Mouse (Mus musculus) layer of hippocampus, adult 2 months (tissue): ENCODE results near the gene Adap2. TPM values are rescaled to one million over a fixed set of nuclear protein-coding genes. Genes with fewer than 3 reads are reported as not detected.
A peak's percentile ranks its signal among the peaks of the same experiment; 100 is the strongest.

Source experiments
- DNase-seq, 2 experiments: peaks; one replicate each; pipeline ENCODE4 v3.0.0; 2022; ENCODE audit warnings: low spot score in 2 of 2
- H3K27ac ChIP-seq: fragments of 200-600 bp; 2 replicates; pipeline ENCODE4 v1.8.1; 2022
- H3K4me3 ChIP-seq: fragments of 200-600 bp; 2 replicates; pipeline ENCODE4 v1.8.1; 2022; ENCODE audit warnings: mild to moderate bottlenecking
- CTCF ChIP-seq: fragments of 200-600 bp; conservative IDR thresholded peaks from 2 replicates; pipeline ENCODE4 v1.8.1; 2022; ENCODE audit warnings: antibody characterized with exemption, mild to moderate bottlenecking, moderate library complexity
- total RNA-seq, 2 experiments: library from RNA; stranded (reverse); gene quantifications; 2 replicates each; pipeline ENCODE4 v1.2.3; 2021

Gene Adap2
- total RNA-seq, 2 experiments from 2014 or later: 6.1 to 8.2 TPM

GRCm38 (mm10) chr11:80149412-80150023 lies 4.4 kb upstream of the Adap2 start:
- TF ChIP-seq CTCF: no peak
- Histone ChIP-seq H3K27ac (no peak overlapping the region), H3K4me3 (no peak overlapping the region)
- DNase-seq: no peak

- no peak overlapping the region for H3K4me3 ChIP-seq
- no peak overlapping the region for H3K27ac ChIP-seq
- DNase-seq: no peak
- TF ChIP-seq CTCF: no peak
Measured at GRCm38 (mm10) chr11:80150566-80150965, 3.3 kb upstream of the Adap2 start.

DNA sequence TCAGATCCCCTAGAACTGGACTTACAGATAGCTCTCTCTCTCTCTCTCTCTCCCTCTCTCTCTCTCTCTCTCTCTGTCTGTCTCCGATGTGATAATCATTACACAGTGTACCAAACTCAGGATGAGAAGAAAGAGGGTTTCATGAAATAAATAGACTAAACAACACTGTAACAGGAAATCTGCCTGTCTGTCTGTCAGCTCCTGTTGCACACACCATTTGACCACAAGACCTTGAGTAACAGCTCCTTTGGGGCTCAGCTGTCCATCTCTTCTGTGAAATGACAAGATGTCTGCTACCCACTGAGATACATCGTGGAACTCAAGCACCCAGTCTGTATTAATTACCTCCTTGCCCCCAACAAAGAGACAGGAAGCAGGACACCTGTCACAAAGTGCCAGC lies 2.4 kb upstream of the Adap2 start:
- Histone ChIP-seq H3K4me3 (no peak overlapping the region), H3K27ac (no peak overlapping the region)
- TF ChIP-seq CTCF: no peak
- no peak for DNase-seq

DNA sequence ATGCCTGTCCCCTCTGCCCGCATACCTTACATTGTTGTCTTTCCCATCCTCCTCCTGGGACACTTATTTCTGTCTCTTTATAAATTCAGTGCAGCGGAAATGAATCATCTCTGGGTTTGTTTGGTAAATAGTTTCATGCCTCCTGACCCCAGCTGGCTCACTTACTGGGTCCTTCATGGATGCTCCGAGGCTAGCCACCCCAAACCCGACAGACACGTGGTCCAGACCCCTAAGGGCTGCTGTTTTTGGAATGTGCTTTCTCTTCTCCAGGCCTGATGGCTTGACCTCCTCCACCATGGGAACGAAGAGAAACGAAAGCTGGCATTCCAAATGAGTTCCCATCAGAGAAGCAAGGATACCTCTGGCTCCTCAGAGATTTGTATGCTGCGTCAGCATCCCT lies 1.5 kb upstream of the Adap2 start:
- TF ChIP-seq CTCF: no peak
- no peak overlapping the region for H3K27ac ChIP-seq
- no peak for DNase-seq
- H3K4me3 ChIP-seq: no peak overlapping the region

GRCm38 (mm10) chr11:80154501-80154900 lies 596 bp downstream of the Adap2 start:
- TF ChIP-seq CTCF: no peak
- H3K27ac ChIP-seq: peak overlapping the region; percentile 77
- peak overlapping the region; percentile 60 for H3K4me3 ChIP-seq
- no peak for DNase-seq

GRCm38 (mm10) chr11:80155541-80155940 lies 1.6 kb downstream of the Adap2 start:
- no peak for DNase-seq
- H3K27ac ChIP-seq: peak overlapping the region; percentile 41
- TF ChIP-seq CTCF: no peak
- H3K4me3 ChIP-seq: peak overlapping the region; percentile 24; the same call in 1 of the 2 replicates

DNA sequence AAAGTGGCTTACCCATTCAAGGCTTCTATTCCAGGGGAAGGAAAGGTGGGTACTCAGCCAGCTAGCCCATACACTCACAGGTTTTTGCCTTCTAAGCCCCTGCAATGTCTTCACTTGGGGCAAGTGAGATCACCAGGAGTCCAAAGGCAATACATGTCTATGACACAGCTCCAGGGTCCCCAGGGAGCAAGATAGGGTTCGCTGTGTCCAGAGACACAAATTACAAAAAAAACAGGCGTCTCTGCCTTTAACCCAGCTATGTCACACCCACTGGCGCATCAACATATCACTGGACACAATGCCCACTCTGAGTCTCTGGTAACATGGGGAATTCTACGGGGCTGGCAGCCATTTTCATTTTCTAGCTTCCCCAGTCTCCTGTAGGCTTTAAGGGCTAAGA lies 2.1 kb downstream of the Adap2 start:
- H3K4me3 ChIP-seq: peak overlapping the region; percentile 24
- DNase-seq: no peak
- peak overlapping the region; percentile 41 for H3K27ac ChIP-seq
- no peak for TF ChIP-seq CTCF

GRCm38 (mm10) chr11:80156841-80157240 lies 2.9 kb downstream of the Adap2 start:
- no peak overlapping the region for H3K4me3 ChIP-seq
- no peak overlapping the region for H3K27ac ChIP-seq
- DNase-seq: no peak
- TF ChIP-seq CTCF: no peak

GRCm38 (mm10) chr11:80159018-80159417 lies 5.1 kb downstream of the Adap2 start:
- Histone ChIP-seq H3K4me3 (no peak overlapping the region), H3K27ac (no peak overlapping the region)
- no peak for DNase-seq
- TF ChIP-seq CTCF: no peak

DNA sequence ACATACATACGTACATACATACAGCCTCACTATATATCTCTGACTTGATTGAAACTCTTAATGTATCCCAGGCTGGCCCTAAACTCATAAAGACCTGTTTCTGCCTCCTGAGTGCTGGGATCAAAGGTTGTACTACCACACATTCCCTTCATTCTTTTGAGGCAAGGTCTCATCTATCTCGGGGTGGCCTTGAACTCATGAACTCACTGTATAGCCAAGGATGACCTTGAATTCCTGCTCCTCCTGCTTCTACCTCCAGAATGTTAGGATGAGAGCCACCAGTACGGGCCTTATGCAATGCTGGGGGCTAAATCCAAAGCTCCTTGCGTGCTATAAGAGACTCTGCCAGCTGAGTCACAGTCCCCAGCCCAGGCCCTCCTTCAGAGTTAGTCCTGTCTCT lies 7.1 kb downstream of the Adap2 start:
- no peak for DNase-seq
- H3K4me3 ChIP-seq: no peak overlapping the region
- TF ChIP-seq CTCF: no peak
- H3K27ac ChIP-seq: no peak overlapping the region

GRCm38 (mm10) chr11:80163362-80164116 lies 9.6 kb downstream of the Adap2 start:
- Histone ChIP-seq H3K27ac (no peak overlapping the region), H3K4me3 (no peak overlapping the region)
- TF ChIP-seq CTCF: no peak
- no peak for DNase-seq

- H3K27ac ChIP-seq: no peak overlapping the region
- no peak for TF ChIP-seq CTCF
- no peak for DNase-seq
Measured at GRCm38 (mm10) chr11:80164224-80164623, 10.3 kb downstream of the Adap2 start.

GRCm38 (mm10) chr11:80168121-80168520 lies 14.2 kb downstream of the Adap2 start:
- peak overlapping the region; percentile 39; the same call in 1 of the 2 replicates for H3K27ac ChIP-seq
- TF ChIP-seq CTCF: no peak
- no peak overlapping the region for H3K4me3 ChIP-seq
- no peak for DNase-seq

More at GRCm38 (mm10) chr11:80164224-80164623, 10.3 kb downstream of the Adap2 start:
- H3K4me3 ChIP-seq: no peak overlapping the region
